Mouse (Mus musculus) lung, adult 2 months (tissue): ENCODE measurements around the gene Rer1.

Experiments
- CTCF ChIP-seq: fragments of 200-500 bp; IDR thresholded peaks from 2 replicates; pipeline ENCODE4 v1.5.1; 2011; ENCODE audit warnings: mild to moderate bottlenecking, low read length, control low read depth; ENCODE audit not compliant: insufficient read depth
- POLR2A ChIP-seq: fragments of 200-500 bp; IDR thresholded peaks from 2 replicates; pipeline ENCODE4 v1.6.1; 2011; ENCODE audit warnings: low read depth, mild to moderate bottlenecking, control low read depth, low read length, borderline replicate concordance; ENCODE audit errors: extremely low read depth

DNA sequence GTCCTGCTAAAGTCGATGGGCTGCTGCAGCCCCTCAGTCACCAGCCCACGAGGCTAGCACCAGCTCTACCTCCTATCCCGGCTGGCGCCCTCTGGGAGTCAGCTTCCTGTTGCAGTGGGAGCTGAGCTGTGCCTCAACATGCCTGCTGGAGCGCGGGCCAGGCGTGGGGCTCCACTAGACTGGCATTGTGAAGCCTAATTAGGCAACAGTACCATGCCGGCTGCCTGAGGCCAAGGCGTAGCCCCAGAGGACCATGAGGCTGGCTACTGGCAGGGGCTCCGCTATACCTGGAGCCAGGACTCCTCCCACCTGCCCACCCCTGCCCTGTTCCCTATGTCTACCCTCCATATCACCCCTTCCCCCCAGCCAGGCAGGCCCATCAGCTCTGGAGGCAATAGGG, 29.5 kb downstream of the Rer1 start, which contains the start of gene Plch2:
- TF ChIP-seq POLR2A (no peak), CTCF (no peak)
